Mouse (Mus musculus): ENCODE measurements around the gene Dus1l. TPM values are rescaled to one million over a fixed set of nuclear protein-coding genes. Genes with fewer than 3 reads are reported as not detected.
"Not testable (repeated sequence)": the region's sequence is repeated elsewhere in the genome, so short reads cannot be mapped to it uniquely, and the experiment has no call there.

The Dus1l gene
- polyA plus RNA-seq (2015; fragmentation: Nextera tagmentation; extraction: Ambion mirVana), result 61.4 and 64.4 TPM in 2 replicates

DNA sequence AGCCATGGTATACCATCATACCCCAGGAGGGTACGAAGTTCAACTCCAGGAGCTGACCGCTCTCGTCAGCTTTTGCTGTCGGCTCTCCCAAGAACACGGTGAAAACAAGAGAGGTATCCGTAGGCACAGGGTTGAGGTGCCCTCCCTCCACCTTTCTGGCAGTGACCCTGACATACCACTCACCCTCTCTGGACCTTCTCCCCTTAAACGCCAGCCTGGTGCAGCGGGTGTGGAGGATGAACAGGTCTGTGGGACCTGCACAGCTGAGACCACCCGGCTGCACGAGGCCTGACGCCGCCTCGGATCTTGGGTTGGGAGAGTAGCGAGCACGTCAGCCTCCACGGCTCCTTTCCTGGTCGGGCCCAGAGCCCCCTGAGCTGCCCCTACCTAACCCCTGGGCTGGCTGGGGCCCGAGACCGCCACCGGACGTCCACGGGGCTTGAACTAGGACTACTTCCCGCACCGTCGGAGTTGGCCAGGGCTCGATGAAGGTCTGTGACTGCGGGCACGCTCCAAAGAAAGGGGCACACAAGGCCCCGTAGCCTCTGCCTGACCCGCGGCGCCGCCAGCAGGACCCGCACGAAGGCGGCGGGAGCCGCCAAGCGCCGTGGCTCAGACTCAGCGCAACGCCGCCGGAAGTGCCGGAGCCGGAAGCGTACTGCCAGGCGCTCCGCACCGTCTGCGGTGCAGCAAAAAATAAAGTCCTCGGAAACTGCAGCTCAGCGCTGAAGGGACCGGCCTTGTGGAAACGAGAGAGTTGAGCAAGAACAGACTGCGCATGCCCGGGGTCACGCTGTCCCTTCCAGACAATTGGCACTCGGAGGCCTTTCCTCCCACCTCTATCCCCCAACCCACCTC is at the start of gene Dus1l:
Gene Dus1l (minus strand): TSS at position 648 of the 858 bp plus-strand sequence.
- Histone ChIP-seq H3K9ac (peak within 1 kb of the TSS; percentile 99), H3K4me2 (replicated peaks) (peak within 1 kb of the TSS; percentile 91), H3K27ac (replicated peaks) (peak within 1 kb of the TSS; percentile 71), H3K4me3 (replicated peaks) (peak within 1 kb of the TSS; percentile 95), H3K9me3 (replicated peaks) (no peaks in the 10 kb centered on the region), H3K27me3 (no peaks in the 10 kb centered on the region), H3K36me3 (peaks cover 40% of the 10 kb centered on the region), H3K4me1 (peaks cover 29% of the 10 kb centered on the region)
- 1% methylated on average over 59 of the region's 59 CpGs for WGBS
- ATAC-seq (ENCODE audit: insufficient number of reproducible peaks, low FRiP score, low TSS enrichment, low read depth), result peak; percentile 88

DNA sequence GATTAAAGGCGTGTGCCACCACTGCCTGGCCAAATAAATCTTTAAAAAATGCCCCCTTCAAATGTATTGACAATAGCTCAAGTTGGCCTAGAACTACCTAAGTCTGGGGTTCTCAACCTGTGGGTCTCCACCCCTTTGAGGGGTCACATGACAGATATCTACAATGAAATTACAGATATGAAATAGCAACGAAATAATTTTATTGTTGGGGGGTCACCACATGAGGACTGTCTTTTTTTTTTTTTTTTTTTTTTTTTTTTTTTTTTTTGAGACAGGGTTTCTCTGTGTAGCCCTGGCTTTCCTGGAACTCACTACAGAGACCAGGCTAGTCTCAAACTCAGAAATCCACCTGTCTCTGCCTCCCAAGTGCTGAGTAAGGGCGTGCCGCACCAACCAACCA is 48.1 kb upstream of the Dus1l start:
- H3K27ac ChIP-seq (replicated peaks), result no peak overlapping the region
- no peaks in the 10 kb centered on the region for H3K36me3 ChIP-seq
- no peaks in the 10 kb centered on the region for H3K27me3 ChIP-seq
- no peak overlapping the region for H3K9ac ChIP-seq
- ATAC-seq (ENCODE audit: insufficient number of reproducible peaks, low FRiP score, low TSS enrichment, low read depth), result no peak
- H3K4me1 ChIP-seq, result no peaks in the 10 kb centered on the region
- H3K4me2 ChIP-seq (replicated peaks), result no peak overlapping the region
- no peak overlapping the region for H3K4me3 ChIP-seq (replicated peaks)
- WGBS, result 90% methylated on average over 4 of the region's 4 CpGs
- H3K9me3 ChIP-seq (replicated peaks), result no peaks in the 10 kb centered on the region

DNA sequence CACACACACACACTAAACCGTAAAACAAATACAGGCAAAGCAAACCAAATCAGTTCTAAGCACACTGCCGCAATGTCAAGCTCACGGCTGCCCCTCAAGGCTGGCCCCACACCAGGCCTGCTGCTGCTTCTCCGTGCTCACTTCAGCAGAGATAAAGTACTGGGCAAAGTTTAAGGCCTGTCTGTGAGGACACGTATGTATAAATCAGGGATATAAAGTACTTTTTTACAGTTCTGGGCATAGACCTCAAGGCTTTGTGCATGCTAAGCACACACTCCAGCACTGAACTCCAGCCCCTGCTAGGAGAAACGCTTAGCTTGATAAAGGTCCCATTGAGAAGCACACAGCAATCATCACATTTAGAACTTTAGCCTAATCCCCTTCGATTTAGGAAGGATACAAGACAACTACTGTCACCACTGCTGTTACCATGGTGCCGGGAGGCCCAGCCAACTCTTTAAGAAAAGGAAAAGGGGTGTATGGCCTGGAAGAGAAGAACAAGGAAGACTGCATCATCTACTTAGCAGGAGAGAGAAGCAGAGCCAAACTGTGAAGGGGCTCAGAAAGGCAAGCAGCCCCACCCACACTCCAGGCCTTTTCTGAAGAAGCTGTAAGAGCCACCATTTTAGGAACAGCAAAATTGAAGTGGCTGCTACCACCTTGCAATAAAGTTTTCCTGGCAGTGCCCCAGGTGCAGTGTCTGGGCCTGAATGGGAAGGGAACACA is 37.5 kb upstream of the Dus1l start:
- no peak for ATAC-seq (ENCODE audit: insufficient number of reproducible peaks, low FRiP score, low TSS enrichment, low read depth)

DNA sequence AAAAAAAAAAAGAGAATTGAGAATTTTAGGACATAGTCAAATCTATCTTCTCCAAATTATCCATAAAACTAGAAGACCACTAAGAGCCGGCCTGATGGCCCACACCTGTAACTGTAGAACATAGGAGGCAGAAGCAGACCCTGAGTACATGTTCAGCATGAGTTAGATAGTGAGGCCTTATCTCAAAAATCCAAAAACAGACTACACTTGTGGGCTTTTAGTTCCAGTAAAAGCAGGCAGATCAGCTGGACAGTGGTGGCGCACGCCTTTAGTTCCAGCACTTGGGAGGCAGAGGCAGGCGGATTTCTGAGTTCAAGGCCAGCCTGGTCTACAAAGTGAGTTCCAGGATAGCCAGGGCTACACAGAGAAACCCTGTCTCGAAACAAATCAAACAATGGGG is 36.8 kb upstream of the Dus1l start:
- WGBS, result 89% methylated on average over 5 of the region's 5 CpGs
- not testable (repeated sequence) for H3K27ac ChIP-seq (replicated peaks); ATAC-seq (ENCODE audit: insufficient number of reproducible peaks, low FRiP score, low TSS enrichment, low read depth)

More for the DNA sequence above, 37.5 kb upstream of the Dus1l start:
- Histone ChIP-seq H3K27me3 (no peaks in the 10 kb centered on the region), H3K27ac (replicated peaks) (peak overlapping the region; percentile 60; the same call in 1 of the 2 replicates), H3K36me3 (no peaks in the 10 kb centered on the region), H3K4me1 (0 out of 2 replicates have a peak, but pooled peaks cover 8% of the 10 kb centered on the region), H3K9me3 (replicated peaks) (no peaks in the 10 kb centered on the region), H3K4me3 (replicated peaks) (no peak overlapping the region), H3K4me2 (replicated peaks) (no peak overlapping the region), H3K9ac (no peak overlapping the region)
- WGBS, result 54% methylated on average over 8 of the region's 8 CpGs

DNA sequence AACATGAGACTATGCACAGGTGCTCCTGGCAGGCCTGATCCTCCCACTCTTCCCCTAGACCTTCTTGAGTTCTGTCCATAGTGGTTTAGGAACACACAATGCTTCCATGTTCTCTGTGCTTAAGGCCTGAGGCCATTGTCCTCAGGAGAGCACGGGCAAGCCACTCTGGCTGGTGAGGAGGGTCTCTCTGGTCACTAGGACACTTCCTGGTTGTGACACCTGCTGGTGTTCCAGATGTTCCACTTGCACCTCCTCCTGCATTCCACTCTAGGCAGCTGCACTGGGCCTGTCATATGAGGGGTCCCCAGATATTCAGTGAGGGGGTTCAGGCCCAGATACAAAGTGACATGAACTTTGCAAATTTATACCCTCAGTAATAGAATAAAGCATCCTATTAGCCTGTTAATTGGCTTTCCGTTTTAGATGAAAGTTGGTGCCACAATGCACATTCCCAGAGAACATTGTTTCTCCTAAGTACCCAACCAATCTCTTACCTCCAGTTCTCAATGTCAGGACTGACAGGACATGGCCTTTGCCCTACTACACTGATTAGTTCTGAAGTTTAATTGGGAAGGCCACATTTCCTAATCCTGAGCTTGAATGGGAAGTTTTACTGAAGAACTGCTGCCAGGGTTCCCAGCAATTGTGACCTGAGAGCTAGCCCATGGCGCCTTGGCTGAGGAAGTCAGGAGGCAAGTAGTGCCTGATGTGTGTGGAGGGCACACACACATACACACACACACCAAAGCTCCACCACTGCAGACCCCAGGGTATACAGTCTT is 35.6 kb upstream of the Dus1l start:
- Histone ChIP-seq H3K27ac (replicated peaks) (no peak overlapping the region), H3K4me1 (0 out of 2 replicates have a peak, but pooled peaks cover 8% of the 10 kb centered on the region), H3K36me3 (no peaks in the 10 kb centered on the region), H3K27me3 (no peaks in the 10 kb centered on the region), H3K4me3 (replicated peaks) (no peak overlapping the region), H3K4me2 (replicated peaks) (no peak overlapping the region), H3K9me3 (replicated peaks) (no peaks in the 10 kb centered on the region), H3K9ac (no peak overlapping the region)
- no peak for ATAC-seq (ENCODE audit: insufficient number of reproducible peaks, low FRiP score, low TSS enrichment, low read depth)
- 86% methylated on average over 3 of the region's 3 CpGs for WGBS

More for the DNA sequence above, 36.8 kb upstream of the Dus1l start:
- not testable (repeated sequence) for H3K9me3 ChIP-seq (replicated peaks); H3K36me3 ChIP-seq; H3K4me2 ChIP-seq (replicated peaks); H3K9ac ChIP-seq; H3K4me1 ChIP-seq; H3K4me3 ChIP-seq (replicated peaks); H3K27me3 ChIP-seq

DNA sequence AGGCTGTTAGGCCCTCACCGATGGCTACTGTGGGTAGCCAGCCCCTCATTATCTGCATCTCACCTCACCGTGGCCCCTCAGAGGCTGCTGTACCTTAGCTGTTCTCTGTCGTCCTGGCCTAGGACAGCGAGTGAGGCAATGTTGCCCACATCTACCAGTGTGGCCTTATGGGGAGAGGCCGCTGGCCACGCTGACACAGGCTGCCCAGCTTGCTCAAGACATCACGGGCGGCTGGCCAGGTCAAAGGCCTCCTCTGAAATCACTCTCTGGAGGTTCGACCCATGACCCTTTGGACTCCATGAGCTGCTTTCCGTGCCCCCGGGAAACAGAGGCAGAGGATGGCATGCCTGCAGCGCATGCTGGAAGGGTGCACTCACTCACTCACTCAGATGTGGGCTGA is 34.5 kb upstream of the Dus1l start:
- Histone ChIP-seq H3K4me1 (peaks cover 8% of the 10 kb centered on the region; the same call in 1 of the 2 replicates), H3K9ac (no peak overlapping the region), H3K27me3 (no peaks in the 10 kb centered on the region), H3K27ac (replicated peaks) (no peak overlapping the region), H3K4me2 (replicated peaks) (no peak overlapping the region), H3K36me3 (no peaks in the 10 kb centered on the region), H3K9me3 (replicated peaks) (no peaks in the 10 kb centered on the region), H3K4me3 (replicated peaks) (no peak overlapping the region)
- 70% methylated on average over 12 of the region's 12 CpGs for WGBS
- no peak for ATAC-seq (ENCODE audit: insufficient number of reproducible peaks, low FRiP score, low TSS enrichment, low read depth)

DNA sequence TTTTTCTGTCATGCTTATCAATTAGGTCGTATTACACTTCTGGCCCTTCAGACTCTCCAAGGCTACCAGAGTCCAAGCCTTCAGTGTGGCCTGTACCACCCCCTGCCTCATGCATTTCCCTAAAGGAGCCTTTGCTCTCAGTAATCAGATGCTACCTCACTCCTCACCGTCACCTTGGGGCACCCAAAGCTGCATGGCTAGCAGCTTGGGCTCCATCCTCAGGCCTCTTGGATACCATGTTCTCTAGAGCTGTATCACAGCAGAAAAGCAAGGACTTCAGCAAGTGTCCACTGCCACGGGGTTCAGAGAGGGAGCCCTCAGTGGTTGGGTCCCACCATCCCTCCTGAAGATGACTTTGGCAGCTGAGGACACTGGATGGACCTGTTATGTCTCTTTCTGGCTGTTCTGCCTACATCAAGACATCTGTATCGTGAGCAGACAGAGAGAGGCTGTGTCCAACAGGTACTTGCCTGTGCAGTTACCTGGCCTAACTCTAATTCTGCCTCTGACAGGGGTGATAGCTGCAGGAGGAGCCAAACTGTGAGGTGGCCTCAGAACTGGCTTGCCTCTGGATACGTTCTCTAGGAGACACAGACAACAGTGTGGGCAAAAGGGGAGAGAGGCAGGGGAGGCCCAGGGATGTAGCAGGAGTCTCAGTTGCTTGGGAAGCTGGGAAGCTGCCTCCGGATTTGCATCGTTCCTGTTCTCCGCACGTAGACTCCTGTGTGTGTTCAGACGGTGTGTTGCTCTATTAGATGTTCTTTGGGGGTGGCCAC is 33.7 kb upstream of the Dus1l start:
- Histone ChIP-seq H3K36me3 (no peaks in the 10 kb centered on the region), H3K4me2 (replicated peaks) (no peak overlapping the region), H3K4me1 (peaks cover 14% of the 10 kb centered on the region), H3K27me3 (no peaks in the 10 kb centered on the region), H3K9ac (no peak overlapping the region), H3K9me3 (replicated peaks) (no peaks in the 10 kb centered on the region), H3K27ac (replicated peaks) (no peak overlapping the region), H3K4me3 (replicated peaks) (no peak overlapping the region)
- ATAC-seq (ENCODE audit: insufficient number of reproducible peaks, low FRiP score, low TSS enrichment, low read depth), result no peak
- WGBS, result 83% methylated on average over 10 of the region's 10 CpGs

DNA sequence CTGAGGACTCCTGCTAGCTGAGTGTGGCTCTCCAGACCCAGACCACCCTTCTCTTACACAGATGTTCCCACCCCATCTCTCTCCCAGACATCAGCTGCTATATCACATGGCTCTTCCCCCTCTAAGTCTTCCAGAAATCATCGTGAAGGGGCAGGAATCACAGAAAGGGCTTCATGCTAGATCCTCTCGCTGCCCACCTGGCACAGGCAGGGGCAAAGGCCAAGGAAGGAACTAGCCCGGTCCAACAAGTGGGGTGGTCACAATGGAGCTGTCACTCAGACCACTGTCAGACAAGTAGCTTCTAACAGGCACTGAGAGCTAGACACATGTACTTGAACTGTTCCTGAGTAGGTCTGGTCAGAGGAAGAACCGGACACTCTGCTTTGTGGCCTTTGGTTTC is 32.2 kb upstream of the Dus1l start:
- no peak overlapping the region for H3K4me3 ChIP-seq (replicated peaks)
- H3K9ac ChIP-seq, result no peak overlapping the region
- no peaks in the 10 kb centered on the region for H3K36me3 ChIP-seq
- no peak overlapping the region for H3K27ac ChIP-seq (replicated peaks)
- peaks cover 7% of the 10 kb centered on the region for H3K4me1 ChIP-seq
- WGBS, result 68% methylated on average over 4 of the region's 4 CpGs
- H3K4me2 ChIP-seq (replicated peaks), result no peak overlapping the region
- H3K9me3 ChIP-seq (replicated peaks), result no peaks in the 10 kb centered on the region
- no peak for ATAC-seq (ENCODE audit: insufficient number of reproducible peaks, low FRiP score, low TSS enrichment, low read depth)
- H3K27me3 ChIP-seq, result no peaks in the 10 kb centered on the region

DNA sequence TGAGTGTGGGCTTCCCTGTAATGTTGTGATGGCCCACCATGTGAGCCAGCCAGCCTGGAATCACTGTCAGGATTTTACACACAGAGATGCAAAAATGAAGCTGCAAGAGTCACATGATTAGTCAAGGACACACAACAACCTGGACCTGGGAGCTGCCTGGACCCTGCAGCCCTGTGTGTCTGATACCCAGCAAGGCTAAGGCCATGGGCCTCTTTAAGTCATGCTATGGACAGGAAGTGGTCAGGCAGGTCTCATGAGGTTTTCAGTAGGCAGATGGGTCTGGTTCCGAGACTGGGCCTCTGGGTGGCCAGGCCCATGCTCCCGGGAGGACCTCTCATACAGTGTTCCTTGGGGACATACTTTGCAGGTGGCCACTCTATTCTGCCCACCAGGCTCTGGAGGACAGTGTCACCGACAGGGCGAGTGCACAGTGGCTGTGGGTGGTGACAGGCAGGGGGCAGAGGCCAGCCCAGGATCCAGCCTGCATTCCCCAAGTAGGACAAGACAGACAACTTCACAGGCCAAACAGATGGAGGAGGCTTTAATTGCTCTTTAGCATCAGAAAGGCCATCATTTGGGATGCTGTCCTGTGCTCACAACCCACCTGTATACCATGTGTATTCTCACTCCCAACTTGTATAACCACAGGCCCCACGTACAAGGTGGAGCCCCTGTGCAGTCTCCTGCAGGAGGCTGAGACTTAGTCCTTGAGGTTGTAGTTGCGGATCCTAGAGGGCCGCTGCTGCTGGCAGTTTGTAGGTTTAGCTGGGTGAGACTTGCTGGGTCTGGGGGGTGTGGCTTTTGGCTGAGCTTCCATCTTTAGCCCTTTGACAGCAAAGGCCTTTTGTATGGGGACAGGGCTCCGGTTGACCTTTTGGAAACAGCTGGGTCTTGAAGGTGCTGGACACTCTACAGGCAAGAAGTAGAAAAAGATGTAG is 30.1 kb upstream of the Dus1l start:
- no peak overlapping the region for H3K4me2 ChIP-seq (replicated peaks)
- H3K9me3 ChIP-seq (replicated peaks), result no peaks in the 10 kb centered on the region
- peaks cover 7% of the 10 kb centered on the region for H3K36me3 ChIP-seq
- WGBS, result 89% methylated on average over 8 of the region's 8 CpGs
- peaks cover 27% of the 10 kb centered on the region for H3K4me1 ChIP-seq
- H3K9ac ChIP-seq, result no peak overlapping the region
- H3K4me3 ChIP-seq (replicated peaks), result no peak overlapping the region
- ATAC-seq (ENCODE audit: insufficient number of reproducible peaks, low FRiP score, low TSS enrichment, low read depth), result no peak
- H3K27ac ChIP-seq (replicated peaks), result peak overlapping the region; percentile 97; the same call in 1 of the 2 replicates
- no peaks in the 10 kb centered on the region for H3K27me3 ChIP-seq

Data from embryonic facial prominence, embryonic 15.5 days (tissue).